ENCODE assay signal across 9 mouse cellular contexts in the genomic region with DNA sequence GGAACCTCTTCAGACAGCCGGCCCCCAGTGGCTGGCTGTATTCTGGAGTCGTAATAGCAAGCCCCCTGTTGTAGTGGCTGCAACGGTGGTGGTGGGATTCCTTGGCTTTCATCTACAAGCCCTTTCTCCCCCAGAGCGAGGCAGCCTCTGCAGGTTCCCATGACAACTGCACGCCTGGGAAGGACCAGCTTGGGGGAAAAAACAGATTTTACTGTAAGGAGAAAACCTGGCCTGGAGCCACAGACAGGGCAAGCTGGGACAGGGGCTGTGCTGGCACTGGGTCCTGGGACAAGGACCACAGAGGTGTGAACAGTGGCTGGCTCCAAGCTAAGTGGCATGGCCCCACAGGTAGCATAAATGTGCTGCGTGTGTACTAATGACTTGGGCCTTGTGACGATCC. TPM values are rescaled to one million over a fixed set of nuclear protein-coding genes. Genes with fewer than 3 reads are reported as not detected.
DNase-seq lines count a peak whose midpoint lies in the region; ATAC-seq and TF ChIP-seq lines count a peak whose summit lies in the region.
"Had no signal": no experiment of that assay in that cellular context is flagged by ENCODE, and none has a peak within 500 bp of the region (broad histone marks: within the 10 kb centered on the region; RNA-seq: fewer than 3 reads in every experiment).

No protein-coding gene starts in this region.

- H3K9me3 ChIP-seq in forebrain, postnatal 0 days (ENCODE audit: low read length), result peaks cover 7% of the 10 kb centered on the region; the same call in 1 of the 2 replicates
- H3K9me3 ChIP-seq in limb, embryonic 13.5 days, result 0 out of 2 replicates have a peak, but pooled peaks cover 7% of the 10 kb centered on the region

- peak overlapping the region; percentile 32 for H3K4me2 ChIP-seq in forebrain, postnatal 0 days (ENCODE audit: low read depth)
- peak overlapping the region; percentile 34 for H3K4me2 ChIP-seq in limb, embryonic 13.5 days (replicated peaks)

- peak overlapping the region; percentile 88 for H3K27ac ChIP-seq in forebrain, postnatal 0 days (ENCODE audit: low read depth, low read length)
- H3K27ac ChIP-seq in limb, embryonic 13.5 days, result peak overlapping the region; percentile 48; the same call in 1 of the 2 replicates
- H3K27ac ChIP-seq in kidney, adult 2 months (ENCODE audit: insufficient read depth, low read depth, low read length), result no peak overlapping the region

- peak overlapping the region; percentile 2; the same call in 1 of the 2 replicates for H3K9ac ChIP-seq in forebrain, postnatal 0 days
- H3K9ac ChIP-seq in limb, embryonic 13.5 days, result no peak overlapping the region

- DNase-seq in left cerebral cortex, postnatal 10 days (ENCODE audit: extremely low spot score in 1 of 2, low spot score in 2 of 2), result peak; percentile 79 to 81
- DNase-seq in left cerebral cortex, adult 8-10 months (ENCODE audit: low spot score in 2 of 2), result no peak
- peak; percentile 92 for DNase-seq in forebrain, postnatal 0 days
- peak; percentile 61 for DNase-seq in right cerebral cortex, postnatal 25 days
- DNase-seq in urinary bladder, postnatal 36 days (ENCODE audit: low spot score in 2 of 2), result no peak
- no peak for DNase-seq in kidney, adult 2 months
- DNase-seq in kidney, postnatal 10 days, result no peak
- DNase-seq: lung, postnatal 14 days had no signal

- no peak overlapping the region for H3K4me3 ChIP-seq in forebrain, postnatal 0 days (ENCODE audit: low read depth, low read length)
- no peak overlapping the region for H3K4me3 ChIP-seq in limb, embryonic 13.5 days
- no peak overlapping the region for H3K4me3 ChIP-seq in kidney, adult 2 months (ENCODE audit: insufficient read depth, low read depth, low read length)

- 12% methylated on average over 7 of the region's 7 CpGs for WGBS in forebrain, postnatal 0 days
- WGBS in limb, embryonic 13.5 days, result 7% methylated on average over 7 of the region's 7 CpGs
- 54% methylated on average over 7 of the region's 7 CpGs for WGBS in kidney, adult 2 months

- TF ChIP-seq CTCF in forebrain, postnatal 0 days (IDR thresholded peaks at IDR 0.05; ENCODE audit: low read depth), result no peak
- TF ChIP-seq CTCF in kidney, adult 2 months (conservative IDR thresholded peaks at IDR 0.05; ENCODE audit: insufficient read depth, insufficient read length, low read depth, low read length), result no peak

- intact Hi-C loops in left cerebral cortex, postnatal 10 days (cut with DNase I), result no loop called here

- no peaks in the 10 kb centered on the region for H3K27me3 ChIP-seq in forebrain, postnatal 0 days (ENCODE audit: insufficient read depth, low read length)
- no peaks in the 10 kb centered on the region for H3K27me3 ChIP-seq in limb, embryonic 13.5 days
- no peaks in the 10 kb centered on the region for H3K27me3 ChIP-seq in kidney, adult 2 months (replicated peaks; ENCODE audit: control insufficient read depth, insufficient read depth, low read length)

- peaks cover 23% of the 10 kb centered on the region for H3K4me1 ChIP-seq in forebrain, postnatal 0 days (ENCODE audit: insufficient read depth)
- H3K4me1 ChIP-seq in limb, embryonic 13.5 days, result peaks cover 48% of the 10 kb centered on the region
- H3K4me1 ChIP-seq in kidney, adult 2 months (ENCODE audit: control insufficient read depth, insufficient read depth, low read length), result peaks cover 8% of the 10 kb centered on the region

- TF ChIP-seq POLR2A in kidney, adult 2 months (IDR thresholded peaks at IDR 0.05; ENCODE audit: low read depth, low read length), result no peak

- ATAC-seq in forebrain, postnatal 0 days, result peak; percentile 86
- peak; percentile 46; the same call in 1 of the 2 replicates for ATAC-seq in limb, embryonic 13.5 days (ENCODE audit: low FRiP score, low read depth)

- no peaks in the 10 kb centered on the region for H3K36me3 ChIP-seq in forebrain, postnatal 0 days (ENCODE audit: insufficient read depth)
- no peaks in the 10 kb centered on the region for H3K36me3 ChIP-seq in limb, embryonic 13.5 days
- H3K36me3 ChIP-seq in kidney, adult 2 months (ENCODE audit: control insufficient read depth, insufficient read depth, low read length), result no peaks in the 10 kb centered on the region

RNA-seq across cellular contexts. Expression of gene Acvr1b, which starts 13.3 kb away (rescaled TPM):
- 100 to 1,000 TPM; 110 to 113 TPM for total RNA-seq in left cerebral cortex, postnatal 10 days (2021)
- total RNA-seq in left cerebral cortex, adult 8-10 months (2022), result 100 to 1,000 TPM; 100 to 118 (median 110) TPM
- total RNA-seq in forebrain, postnatal 0 days (2014; rRNA removed), result 74.2 and 80.4 TPM in 2 replicates
- polyA plus RNA-seq in forebrain, postnatal 0 days (2015; fragmentation: Nextera tagmentation; extraction: Ambion mirVana), result 13.2 and 17.4 TPM in 2 replicates
- polyA plus RNA-seq in limb, embryonic 13.5 days (2015; fragmentation: Nextera tagmentation; extraction: Ambion mirVana), result 6.1 and 7.1 TPM in 2 replicates
- polyA plus RNA-seq in kidney, adult 2 months (2012; rRNA removed), result 37.0 and 37.2 TPM in 2 replicates

RNA-seq across cellular contexts. Expression of gene Acvrl1, which starts 32.3 kb away (rescaled TPM):
- total RNA-seq in left cerebral cortex, postnatal 10 days (2021), result 10 to 100 TPM; 13.1 TPM
- total RNA-seq in left cerebral cortex, adult 8-10 months (2022), result 10 to 100 TPM; 18.9 to 25.1 (median 19.3) TPM
- 8.7 and 10.7 TPM in 2 replicates for total RNA-seq in forebrain, postnatal 0 days (2014; rRNA removed)
- 5.8 and 6.0 TPM in 2 replicates for polyA plus RNA-seq in forebrain, postnatal 0 days (2015; fragmentation: Nextera tagmentation; extraction: Ambion mirVana)
- 9.6 TPM in 2 replicates for polyA plus RNA-seq in limb, embryonic 13.5 days (2015; fragmentation: Nextera tagmentation; extraction: Ambion mirVana)
- polyA plus RNA-seq in kidney, adult 2 months (2012; rRNA removed), result 33.4 and 34.1 TPM in 2 replicates

RNA-seq across cellular contexts. Expression of gene Ankrd33, which starts 45.0 kb away (rescaled TPM):
- total RNA-seq in left cerebral cortex, postnatal 10 days (2021), result not detected
- under 1 TPM in 1 of 4 experiments, not detected in 3; 0.34 TPM for total RNA-seq in left cerebral cortex, adult 8-10 months (2022)
- total RNA-seq in forebrain, postnatal 0 days (2014; rRNA removed), result not detected in 2 replicates
- polyA plus RNA-seq in forebrain, postnatal 0 days (2015; fragmentation: Nextera tagmentation; extraction: Ambion mirVana), result not detected in 2 replicates
- not detected in 2 replicates for polyA plus RNA-seq in limb, embryonic 13.5 days (2015; fragmentation: Nextera tagmentation; extraction: Ambion mirVana)
- polyA plus RNA-seq in kidney, adult 2 months (2012; rRNA removed), result not detected in 2 replicates

Comparison
In these comparisons a context has a peak if more than half of its experiments do, and no peak if none do; other contexts are left out.
1. DNase-seq: peak in left cerebral cortex, postnatal 10 days (2 of 2), forebrain, postnatal 0 days (single experiment) and right cerebral cortex, postnatal 25 days (single experiment); none in left cerebral cortex, adult 8-10 months (0 of 2), urinary bladder, postnatal 36 days (0 of 2), kidney, adult 2 months (single experiment) and kidney, postnatal 10 days (single experiment).